Comparison of ENCODE assay signal across 8 mouse cellular contexts in genomic region chr13:61804168-61804874, GRCm38 (mm10).
DNase-seq lines count a peak whose midpoint lies in the region; ATAC-seq lines count a peak whose summit lies in the region.
"Not testable (repeated sequence)": the region's sequence is repeated elsewhere in the genome, so short reads cannot be mapped to it uniquely, and the experiment has no call there.

No protein-coding gene starts in this region.

- H3K36me3 ChIP-seq in forebrain, embryonic 14.5 days (ENCODE audit: control insufficient read depth, insufficient read depth, low read length); liver, embryonic 16.5 days (ENCODE audit: control insufficient read depth, insufficient read depth): not testable (repeated sequence)

- H3K9ac ChIP-seq in forebrain, embryonic 14.5 days (ENCODE audit: low read length): peak overlapping the region; percentile 62
- peak overlapping the region; percentile 69 for H3K9ac ChIP-seq in liver, embryonic 16.5 days (ENCODE audit: low read depth, low read length)

- H3K4me3 ChIP-seq in forebrain, embryonic 14.5 days (ENCODE audit: low read depth, low read length): peak overlapping the region; percentile 39
- peak overlapping the region; percentile 73 for H3K4me3 ChIP-seq in liver, embryonic 16.5 days (ENCODE audit: low read depth, low read length)

- intact Hi-C loops in heart, postnatal 14 days (cut with DNase I): not testable (repeated sequence)

- WGBS in forebrain, embryonic 14.5 days: 2% methylated on average over 19 of the region's 19 CpGs
- 1% methylated on average over 19 of the region's 19 CpGs for WGBS in liver, embryonic 16.5 days (ENCODE audit: insufficient replicate concordance)

- peak; percentile 74 for DNase-seq in CD4-positive, CD25-positive, alpha-beta regulatory T cell, adult 2 months (ENCODE audit: low read depth, low spot score)
- DNase-seq in cerebellum, adult 18-20 months: peak; percentile 1 to 3
- peak; percentile 67 for DNase-seq in forebrain, embryonic 14.5 days (ENCODE audit: low spot score)
- peak; percentile 30 to 39 for DNase-seq in heart, postnatal 14 days
- DNase-seq in kidney, postnatal 25 days: peak; percentile 31 to 68
- peak; percentile 13 to 37 for DNase-seq in natural killer cell, adult 2 months (ENCODE audit: low spot score in 2 of 2)
- peak; percentile 33 to 63 for DNase-seq in spleen, postnatal 4 days (ENCODE audit: low spot score in 2 of 2)

- ATAC-seq in forebrain, embryonic 14.5 days: peak; percentile 54
- peak; percentile 81 for ATAC-seq in liver, embryonic 16.5 days (ENCODE audit: low read depth)

- H3K27me3 ChIP-seq in forebrain, embryonic 14.5 days (replicated peaks; ENCODE audit: control insufficient read depth, insufficient read depth, low read length); liver, embryonic 16.5 days (ENCODE audit: control insufficient read depth, insufficient read depth, low read depth, low read length): not testable (repeated sequence)

- peak overlapping the region; percentile 45 for H3K4me2 ChIP-seq in forebrain, embryonic 14.5 days (ENCODE audit: low read length)
- peak overlapping the region; percentile 55 for H3K4me2 ChIP-seq in liver, embryonic 16.5 days (ENCODE audit: low read depth, low read length)

- H3K27ac ChIP-seq in forebrain, embryonic 14.5 days (ENCODE audit: low read depth, low read length): not testable (repeated sequence)
- peak overlapping the region; percentile 48; the same call in 1 of the 2 replicates for H3K27ac ChIP-seq in liver, embryonic 16.5 days (ENCODE audit: low read length)

- not testable (repeated sequence) for H3K4me1 ChIP-seq in forebrain, embryonic 14.5 days (ENCODE audit: control insufficient read depth, insufficient read depth, low read length); liver, embryonic 16.5 days (ENCODE audit: control insufficient read depth, low read depth, low read length)

- not testable (repeated sequence) for H3K9me3 ChIP-seq in forebrain, embryonic 14.5 days (replicated peaks; ENCODE audit: control insufficient read depth, low read length); liver, embryonic 16.5 days (replicated peaks; ENCODE audit: control insufficient read depth, low read length)

Comparison
In these comparisons a context has a peak if more than half of its experiments do, and no peak if none do; other contexts are left out.
1. DNase-seq: peak in every context shown above with its lines; median percentile 74 in CD4-positive, CD25-positive, alpha-beta regulatory T cell, adult 2 months; 67 in forebrain, embryonic 14.5 days; 50 in kidney, postnatal 25 days; 48 in spleen, postnatal 4 days; 34 in heart, postnatal 14 days; 25 in natural killer cell, adult 2 months; 2 in cerebellum, adult 18-20 months.